Mouse (Mus musculus): ENCODE data around the gene Gstt3.
"Not testable (repeated sequence)": the region's sequence is repeated elsewhere in the genome, so short reads cannot be mapped to it uniquely, and the experiment has no call there.

- TF ChIP-seq CTCF (IDR thresholded peaks at IDR 0.05; ENCODE audit: borderline replicate concordance, insufficient read depth, low read length); POLR2A (IDR thresholded peaks at IDR 0.05; ENCODE audit: low read depth, low read length): not testable (repeated sequence)
Observed at GRCm38 (mm10) chr10:75767756-75768155, 13.5 kb downstream of the Gstt3 start.
